Mouse (Mus musculus): ENCODE results near the gene Sox15.
A peak's percentile ranks its signal among the peaks of the same experiment; 100 is the strongest.

Gene Sox15

DNA sequence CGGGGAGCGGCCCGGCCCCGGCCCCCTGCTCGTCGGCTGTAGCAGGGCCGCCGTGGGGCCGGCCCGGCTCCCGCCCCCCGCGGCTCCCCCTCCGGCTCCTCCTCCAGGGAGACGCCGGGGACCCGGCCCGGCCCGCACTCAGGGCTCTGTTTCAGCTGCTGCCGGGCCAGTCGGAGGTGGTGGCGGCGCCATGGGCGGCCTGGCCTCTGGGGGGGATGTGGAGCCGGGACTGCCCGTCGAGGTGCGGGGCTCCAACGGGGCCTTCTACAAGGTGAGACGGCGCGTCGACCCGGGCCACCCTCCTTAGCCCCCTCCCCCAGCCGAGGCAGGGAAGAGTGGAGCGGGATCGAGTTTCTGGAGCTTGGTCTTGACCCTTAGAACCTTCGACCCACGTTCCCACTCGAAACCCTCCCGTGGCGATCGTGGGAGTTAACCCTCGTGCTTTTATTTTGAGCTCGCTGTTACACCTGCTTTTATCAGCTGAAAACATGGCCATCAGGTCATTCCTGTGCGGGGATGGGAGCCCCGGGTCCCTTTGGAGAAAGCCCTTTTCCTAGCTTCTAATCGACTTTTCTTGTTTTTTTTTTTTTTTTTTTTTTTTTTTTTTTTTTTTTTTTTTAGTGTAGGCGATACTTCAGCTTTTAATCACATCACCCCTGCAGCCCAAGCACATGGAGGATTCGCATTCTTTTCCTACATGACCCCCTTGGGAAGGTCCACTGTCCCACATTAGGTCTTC lies 21.8 kb upstream of the Sox15 start:
- peak; percentile 68 for DNase-seq (ENCODE audit: extremely low read depth, insufficient read length, low spot score)

DNA sequence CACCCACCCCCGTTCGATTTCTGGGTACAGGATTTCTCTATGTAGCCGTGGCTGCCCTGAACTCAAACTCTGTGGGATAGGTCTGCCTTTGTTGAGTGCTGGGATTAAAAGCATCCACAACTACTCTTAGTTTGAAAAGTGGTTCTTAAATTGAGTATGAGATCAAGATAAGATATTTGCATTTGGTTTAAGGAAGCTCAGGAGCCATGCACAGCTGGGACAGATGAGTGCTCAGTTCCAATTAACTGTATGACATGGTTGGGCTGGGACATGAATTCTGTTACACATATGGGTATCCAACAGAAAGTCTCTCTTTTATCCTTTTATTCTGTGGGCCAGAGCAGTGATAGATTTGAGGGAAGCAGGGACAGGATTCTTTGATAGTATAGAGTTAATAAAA lies 19.6 kb upstream of the Sox15 start:
- no peak for DNase-seq (ENCODE audit: extremely low read depth, insufficient read length, low spot score)

DNA sequence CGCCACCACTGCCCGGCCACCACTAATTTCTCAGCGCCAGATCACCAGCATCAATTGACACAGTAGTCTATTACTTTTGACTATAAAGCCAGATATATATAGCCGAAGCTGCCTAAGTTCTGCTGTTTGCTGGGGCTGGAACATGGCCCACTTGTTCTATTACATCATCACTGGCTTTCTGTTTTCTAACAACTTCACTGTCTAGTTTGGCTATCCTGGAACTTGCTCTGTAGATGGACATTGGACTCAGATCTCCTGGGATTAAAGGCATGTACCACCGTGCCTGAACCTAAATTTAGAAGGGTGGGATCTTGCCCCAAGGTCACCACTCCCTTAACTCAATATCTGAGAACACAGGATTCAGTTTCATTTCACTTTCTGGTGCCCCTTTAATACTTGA lies 9.3 kb upstream of the Sox15 start:
- DNase-seq (ENCODE audit: extremely low read depth, insufficient read length, low spot score) = no peak

DNA sequence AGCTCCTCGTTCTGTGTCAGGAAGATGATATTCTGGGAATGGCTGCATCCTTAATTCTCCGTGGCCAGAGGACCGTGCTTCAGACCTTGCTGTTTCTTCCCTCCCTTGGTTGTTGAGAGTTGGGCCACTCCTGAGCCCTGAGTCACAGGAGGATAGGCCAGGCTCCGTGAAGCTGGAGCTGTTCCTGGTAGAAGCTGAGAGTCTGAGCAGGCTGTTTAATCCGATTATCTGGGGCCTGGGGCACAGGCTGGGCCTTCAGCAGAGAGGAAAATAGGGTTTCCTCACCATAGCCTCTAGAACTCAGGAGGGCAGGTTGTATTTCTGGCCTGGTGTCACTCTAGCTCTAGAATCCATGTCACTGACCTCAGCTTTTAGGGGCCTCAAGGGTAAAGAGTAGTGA lies 1.7 kb upstream of the Sox15 start:
- DNase-seq (ENCODE audit: extremely low read depth, insufficient read length, low spot score) = no peak

DNA sequence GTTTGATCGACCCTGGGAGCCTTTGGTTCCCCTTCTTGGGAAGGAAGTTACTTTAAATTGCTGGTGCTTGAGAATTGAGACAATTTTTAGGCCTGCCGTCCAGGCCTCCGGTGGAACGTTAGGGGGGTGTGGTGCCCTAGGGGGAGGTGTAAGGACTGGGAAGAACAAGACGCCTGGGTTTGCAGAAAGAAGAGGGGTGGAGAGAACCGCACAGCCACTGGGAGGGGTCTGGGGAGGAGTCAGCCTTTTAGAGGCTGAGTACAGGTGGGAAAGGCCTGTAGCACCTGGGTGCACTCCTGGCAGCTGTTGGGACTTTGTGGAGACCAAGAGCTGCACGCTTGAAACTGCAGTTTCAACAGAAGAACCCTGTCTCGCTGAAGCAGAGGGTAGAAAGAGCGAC lies 354 bp upstream of the Sox15 start:
- no peak for DNase-seq (ENCODE audit: extremely low read depth, insufficient read length, low spot score)

DNA sequence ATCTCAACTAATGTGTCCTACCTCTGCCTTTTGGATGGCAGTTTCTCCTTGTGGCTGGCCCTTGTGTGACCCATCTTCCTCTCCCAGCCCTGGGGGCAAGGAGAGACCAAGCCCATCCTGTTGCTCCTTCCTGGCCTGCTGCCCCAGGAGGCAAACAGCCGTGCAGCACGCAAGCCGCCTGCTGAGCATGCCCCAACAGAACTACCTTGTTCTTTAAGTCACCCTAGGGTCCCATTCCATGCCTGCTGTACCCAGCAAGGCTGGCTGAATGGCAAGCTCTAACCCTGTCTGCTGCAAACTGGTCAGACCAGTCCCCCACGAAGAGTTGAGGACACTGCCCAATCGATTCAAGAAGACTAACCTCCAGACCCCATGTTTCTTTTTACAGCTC lies 946 bp downstream of the Sox15 start:
- DNase-seq (ENCODE audit: extremely low read depth, insufficient read length, low spot score) = no peak

DNA sequence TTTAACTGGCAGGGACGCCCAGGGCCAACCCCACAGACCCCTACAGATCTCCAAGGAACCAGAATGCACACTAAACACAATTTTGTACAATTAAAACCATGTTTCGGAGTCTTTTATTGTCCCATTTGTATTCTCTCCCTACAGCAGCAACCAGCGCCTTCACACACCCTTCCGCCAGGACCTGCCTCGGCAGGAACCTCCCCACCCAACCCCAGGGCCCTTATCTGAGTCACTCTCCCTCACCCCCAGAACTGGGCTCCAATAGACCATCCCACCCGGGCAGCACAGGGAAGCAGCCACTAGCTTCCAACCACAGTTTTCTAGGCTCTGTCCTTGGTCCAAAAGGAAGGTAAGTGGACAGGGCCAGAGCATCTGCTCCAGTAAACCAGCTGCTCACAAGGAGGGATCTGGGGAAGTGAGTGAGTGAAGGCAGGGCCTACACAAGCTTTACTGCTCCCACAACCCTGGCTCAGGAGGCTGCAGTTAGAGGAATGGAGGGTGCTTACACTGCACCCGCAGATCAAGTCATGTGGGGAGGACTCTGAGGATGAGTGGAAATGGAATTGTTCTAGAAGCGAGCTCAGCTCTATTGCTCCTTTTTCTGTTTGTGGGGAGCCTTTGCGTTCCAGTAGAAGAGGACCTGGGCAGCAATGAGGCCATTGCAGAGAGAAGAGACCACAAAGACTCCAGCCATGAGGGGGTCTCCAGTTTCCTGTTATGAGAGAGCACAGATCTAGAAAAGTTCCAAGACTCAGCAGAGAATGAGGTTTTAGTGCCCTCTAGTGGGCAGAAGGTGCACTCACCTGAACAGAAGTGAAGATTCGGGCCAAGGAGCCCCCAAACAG lies 1.7 kb downstream of the Sox15 start:
- no peak for DNase-seq (ENCODE audit: extremely low read depth, insufficient read length, low spot score)

DNA sequence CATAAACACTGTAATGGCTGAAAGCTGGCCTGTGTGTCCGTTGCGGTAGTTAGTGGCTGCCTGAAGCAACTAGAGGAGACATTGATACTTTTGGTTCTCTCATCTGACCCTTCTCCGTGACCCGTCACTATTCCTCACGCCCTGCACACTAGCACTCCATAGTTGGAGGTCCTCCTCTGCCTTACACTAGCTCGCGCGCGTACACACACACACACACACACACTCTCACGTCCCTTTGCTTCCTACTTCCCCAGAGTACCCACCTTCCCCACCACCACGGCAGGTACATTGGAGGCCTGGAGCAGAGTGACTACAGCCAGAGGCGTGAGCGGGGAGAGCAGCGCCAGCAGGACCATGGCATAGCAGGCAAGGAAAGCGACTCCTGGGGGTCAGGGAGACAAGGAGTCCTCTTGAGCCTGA lies 2.4 kb downstream of the Sox15 start:
- no peak for DNase-seq (ENCODE audit: extremely low read depth, insufficient read length, low spot score)

DNA sequence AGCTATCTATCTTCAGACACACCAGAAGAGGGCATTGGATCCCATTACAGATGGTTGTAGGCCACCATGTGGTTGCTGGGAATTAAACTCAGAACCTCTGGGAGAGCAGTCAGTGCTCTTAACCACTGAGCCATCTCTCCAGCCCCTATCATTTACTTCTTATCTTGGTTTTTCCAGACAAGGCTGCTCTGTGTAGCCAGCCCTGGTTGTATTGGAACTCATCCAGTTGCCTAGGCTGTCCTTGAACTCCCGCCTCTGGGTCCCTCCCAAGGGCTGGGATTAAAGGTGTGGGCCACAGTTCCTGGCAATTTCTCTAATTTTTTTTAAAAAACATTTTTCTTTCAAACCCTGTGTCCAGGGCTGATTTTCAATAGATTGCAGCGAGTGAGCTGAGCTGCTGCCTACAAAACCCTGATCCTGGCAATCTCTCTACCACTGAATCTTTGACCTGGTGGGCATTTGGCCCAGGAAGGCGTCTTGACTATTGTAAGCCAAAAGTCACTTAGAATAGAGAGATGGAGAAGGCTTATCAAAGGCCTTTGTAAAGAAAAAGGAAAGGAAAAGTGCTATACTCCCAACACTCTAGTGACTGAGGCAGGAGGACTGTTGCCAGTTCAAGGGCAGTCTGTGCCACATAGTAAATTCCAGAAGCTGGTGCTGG lies 6.2 kb downstream of the Sox15 start:
- no peak for DNase-seq (ENCODE audit: extremely low read depth, insufficient read length, low spot score)

DNA sequence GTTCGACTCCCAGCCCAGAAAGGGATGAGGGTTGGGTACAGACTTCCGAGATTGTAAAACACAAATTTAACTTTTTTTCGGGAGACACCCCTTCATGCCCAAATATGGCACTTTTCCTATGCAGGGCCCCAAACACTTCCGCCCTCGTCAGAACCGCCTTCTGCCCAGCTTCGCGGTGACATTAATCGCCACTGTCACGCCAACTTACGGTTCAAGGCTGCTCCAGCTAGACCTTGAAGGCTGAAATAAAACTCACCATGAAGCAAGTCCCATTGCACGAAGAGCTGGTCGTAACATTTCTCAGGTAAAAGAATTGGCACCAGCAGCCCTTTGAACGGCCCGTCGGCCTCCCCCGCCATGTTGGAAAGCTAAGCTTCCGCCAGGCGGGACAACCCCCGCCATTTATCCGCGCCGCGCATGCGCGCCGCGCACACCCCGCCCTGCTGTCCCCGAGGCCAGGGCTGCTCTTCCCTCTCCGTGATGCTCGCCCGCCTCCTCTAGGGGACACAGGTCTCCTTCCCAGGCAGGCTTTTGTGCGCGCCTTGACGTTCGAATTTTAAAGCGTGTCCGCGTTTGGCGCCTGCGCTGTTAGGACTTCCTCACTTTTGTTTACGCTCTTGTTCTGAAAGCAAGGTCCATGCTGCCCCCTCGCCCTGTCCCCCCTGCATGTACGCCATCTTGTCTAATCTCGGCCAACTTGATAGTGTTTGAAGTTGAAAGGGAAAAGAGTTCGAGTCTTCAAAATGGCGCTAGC lies 7.3 kb downstream of the Sox15 start, which contains the start of gene Mpdu1:
Mpdu1 (minus strand) TSS at position 430 of the 754 bp plus-strand sequence.
- DNase-seq (ENCODE audit: extremely low read depth, insufficient read length, low spot score) = peak; percentile 98

DNA sequence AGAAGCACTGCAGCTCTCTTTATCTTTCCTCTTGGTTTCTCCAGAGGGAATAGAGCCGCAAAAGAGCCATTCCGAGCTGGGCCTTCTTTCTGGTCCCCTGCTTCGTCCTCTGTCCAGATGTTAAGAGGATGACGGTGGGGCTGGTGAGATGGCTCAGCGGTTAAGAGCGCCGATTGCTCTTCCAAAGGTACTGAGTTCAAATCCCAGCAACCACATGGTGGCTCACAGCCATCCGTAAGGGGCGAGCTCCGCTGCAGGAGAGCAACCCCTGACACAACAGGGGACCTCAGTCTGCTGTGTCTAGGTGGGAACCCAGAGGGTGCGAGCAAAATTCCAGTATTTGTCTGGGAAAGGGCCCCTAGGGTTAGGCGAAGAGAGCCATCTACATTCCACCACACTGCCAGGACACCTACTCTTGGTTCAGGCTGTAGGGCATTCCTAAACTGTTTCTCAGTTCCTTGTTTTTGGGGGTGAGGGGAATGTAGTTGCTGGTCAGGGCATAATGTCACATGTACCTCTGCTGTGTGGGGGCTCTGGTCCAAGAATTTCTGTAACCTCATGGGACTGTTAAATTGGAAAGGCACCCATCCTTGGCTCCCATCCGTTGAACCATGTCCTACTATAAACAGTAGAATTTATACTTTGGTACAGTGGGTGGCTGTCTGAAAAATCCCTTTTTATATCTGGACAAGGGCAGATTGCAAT lies 8.0 kb downstream of the Sox15 start:
- no peak for DNase-seq (ENCODE audit: extremely low read depth, insufficient read length, low spot score)

DNA sequence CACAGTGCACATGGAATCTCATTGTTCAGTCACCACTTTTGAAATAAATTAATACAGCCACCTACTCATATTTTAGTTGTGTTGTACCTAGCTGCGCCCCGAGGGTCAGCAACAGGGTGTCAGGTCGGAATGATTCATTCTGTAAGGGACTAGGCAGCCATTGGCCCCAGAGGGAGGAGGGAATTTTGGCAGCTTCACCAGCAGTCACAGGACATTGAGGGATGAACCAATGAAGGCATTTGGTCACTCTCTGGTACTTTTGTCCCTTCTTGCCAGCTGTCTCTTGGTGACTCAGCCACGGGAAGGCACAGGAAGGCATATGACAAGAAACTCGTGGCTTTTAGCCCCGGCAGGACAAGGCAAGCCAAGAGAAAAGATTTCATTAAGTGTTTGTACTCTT lies 8.7 kb downstream of the Sox15 start:
- peak; percentile 78 for DNase-seq (ENCODE audit: extremely low read depth, insufficient read length, low spot score)

DNA sequence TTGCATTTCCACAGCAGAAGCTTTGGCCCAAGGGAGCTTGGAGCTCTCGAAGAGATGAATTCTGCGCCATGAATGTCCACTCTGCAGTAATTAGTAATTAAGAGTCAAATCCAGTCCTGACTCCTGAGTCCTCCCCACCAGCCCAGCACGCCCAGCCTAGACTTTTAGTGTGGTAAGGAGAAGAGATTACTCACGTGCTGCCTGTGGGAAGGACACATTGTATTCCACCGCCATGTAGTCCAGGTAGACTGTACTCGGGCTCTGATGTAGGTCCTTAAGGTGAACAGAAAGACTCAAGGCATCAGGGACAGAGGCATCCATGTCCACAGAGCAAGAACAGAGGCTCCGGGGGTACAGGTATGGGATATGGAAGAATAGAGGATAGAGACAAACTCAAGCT lies 9.7 kb downstream of the Sox15 start:
- no peak for DNase-seq (ENCODE audit: extremely low read depth, insufficient read length, low spot score)

DNA sequence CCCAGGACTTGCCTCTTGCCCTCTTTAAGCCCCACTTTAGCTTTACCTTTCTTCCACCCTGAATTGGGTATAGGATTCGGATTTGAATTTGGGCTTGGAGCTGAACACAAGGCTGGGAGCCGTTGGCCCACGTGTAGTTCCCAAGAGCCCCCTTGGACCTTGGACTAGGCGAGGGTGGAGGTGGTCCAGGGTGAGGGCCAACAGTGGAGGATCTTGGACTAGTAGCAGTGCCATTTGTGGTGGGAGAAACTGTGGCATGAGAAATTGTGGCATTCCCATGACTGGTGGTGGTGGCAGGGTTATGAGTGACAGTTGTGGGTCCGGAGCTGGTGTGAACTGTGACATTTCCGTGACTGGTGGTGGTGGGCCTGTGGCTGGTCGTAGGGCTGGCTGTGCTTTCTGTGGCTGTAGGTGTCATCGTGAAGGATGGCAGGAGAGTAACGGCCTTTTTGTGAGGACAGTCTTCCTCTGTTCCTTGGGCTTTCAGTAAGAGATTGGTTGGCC lies 10.4 kb downstream of the Sox15 start:
- DNase-seq (ENCODE audit: extremely low read depth, insufficient read length, low spot score) = peak; percentile 64

DNA sequence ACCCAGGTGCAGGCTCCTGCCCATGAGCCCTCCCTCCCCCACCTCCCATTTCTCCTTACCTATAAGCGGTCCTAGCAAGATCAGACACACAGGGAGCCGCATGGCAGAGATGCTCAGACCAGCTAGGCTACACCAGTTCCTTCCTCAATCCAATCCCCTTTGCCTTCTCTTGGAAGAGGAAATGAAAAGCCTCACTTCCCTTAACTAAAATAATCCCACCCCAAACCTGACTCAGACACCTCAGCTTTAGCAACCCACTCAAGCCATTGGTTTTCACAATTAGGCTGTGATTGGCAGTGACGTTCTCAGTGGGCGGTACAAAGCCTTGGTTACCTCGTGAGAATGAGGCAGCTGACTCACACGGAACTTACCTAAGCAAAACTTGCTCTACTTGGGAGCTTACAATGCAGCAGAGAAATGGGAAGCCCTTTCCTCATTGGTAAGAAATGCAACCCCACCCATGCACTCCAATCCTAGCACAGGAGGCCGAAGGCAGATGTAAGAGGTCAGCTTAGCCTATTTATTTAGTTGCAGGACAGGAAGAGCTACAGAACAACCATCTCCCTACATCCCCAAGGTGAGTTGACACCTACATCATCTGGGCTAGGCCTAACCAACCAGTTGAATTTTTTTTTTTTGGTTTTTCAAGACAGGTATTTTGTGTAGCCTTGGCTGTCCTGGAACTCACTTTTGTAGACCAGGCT lies 11.0 kb downstream of the Sox15 start, which contains the start of gene Cd68:
Cd68 (minus strand) TSS at position 193 of the 704 bp plus-strand sequence.
- peak; percentile 68 for DNase-seq (ENCODE audit: extremely low read depth, insufficient read length, low spot score)

DNA sequence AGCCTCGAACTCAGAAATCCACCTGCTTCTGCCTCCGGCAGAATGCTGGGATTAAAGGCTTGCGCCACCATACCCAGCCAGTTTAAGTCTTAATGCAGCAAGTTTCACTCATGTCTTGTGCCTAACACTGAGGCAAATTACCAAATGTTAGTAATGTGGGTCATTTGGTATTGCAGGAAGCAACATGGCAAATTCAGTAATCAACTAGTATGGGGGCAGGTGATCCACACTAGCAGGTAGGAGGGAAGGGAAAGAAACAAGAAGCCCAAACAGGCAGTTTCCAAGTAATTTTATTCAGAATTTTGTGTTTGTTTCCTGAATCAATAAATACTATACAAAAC lies 11.5 kb downstream of the Sox15 start:
- DNase-seq (ENCODE audit: extremely low read depth, insufficient read length, low spot score) = no peak

DNA sequence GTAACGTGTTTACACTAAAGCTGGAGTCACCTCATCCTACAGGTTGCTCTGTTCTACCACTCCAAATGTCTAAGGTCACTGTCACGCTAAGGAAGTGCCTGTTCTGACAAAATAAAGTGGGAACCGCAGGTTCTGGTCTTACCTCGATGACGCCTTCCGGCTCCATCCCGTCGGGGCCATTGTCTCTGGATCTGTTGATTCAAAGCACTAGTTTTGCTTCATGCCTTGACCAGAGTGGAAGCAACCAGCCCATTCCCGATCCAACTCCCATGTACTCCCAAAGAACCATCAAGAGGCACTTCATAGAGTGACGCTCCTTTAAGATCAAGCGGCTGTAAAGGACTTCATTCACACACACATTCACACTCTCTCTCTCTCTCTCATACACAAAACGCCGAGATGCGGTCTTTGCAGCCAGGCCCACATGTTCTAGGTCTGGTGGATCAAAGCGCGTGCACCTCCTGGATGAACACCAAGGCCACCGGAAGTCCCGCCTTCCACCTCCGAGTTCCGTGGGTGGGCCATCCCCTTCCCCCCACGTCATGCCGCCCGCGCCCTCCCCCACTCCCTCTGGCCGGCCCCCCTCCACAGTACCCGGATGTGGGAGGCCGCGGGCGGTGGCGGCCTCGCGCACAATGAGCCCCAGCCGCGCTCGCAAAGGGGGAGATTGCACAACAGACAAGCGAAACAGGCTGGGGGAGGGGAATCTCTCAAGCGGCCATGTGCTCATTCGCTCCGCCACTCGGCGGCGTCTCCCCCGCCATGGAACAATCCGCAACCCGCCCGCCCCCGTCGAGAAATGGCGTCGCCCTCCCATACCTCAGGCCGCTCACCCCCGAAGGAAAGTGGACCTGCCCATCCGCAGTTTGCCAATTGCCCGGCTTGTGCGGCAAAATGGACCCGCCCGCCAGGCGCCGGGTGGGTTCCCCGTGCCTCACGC lies 15.9 kb downstream of the Sox15 start:
- peak; percentile 94 for DNase-seq (ENCODE audit: extremely low read depth, insufficient read length, low spot score)

DNA sequence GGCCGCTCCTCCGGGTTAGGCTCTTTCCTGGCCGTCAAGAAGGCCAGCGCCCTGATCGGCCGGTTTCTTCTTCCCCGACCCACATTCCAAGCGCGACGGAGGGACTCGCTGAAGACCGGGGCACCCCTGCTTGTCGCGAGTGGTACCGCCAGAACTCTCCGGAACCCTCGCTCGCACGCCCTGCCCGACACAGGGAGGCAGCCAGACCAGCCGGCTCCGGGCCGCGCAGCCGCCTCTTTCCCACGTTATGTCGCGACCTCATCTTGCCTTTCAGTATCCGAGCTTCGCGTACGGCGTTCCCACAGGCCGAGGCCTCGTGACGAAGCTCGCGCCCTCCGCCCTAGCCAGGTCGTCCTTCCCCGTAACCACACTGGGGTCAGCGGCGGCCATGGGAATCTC lies 16.6 kb downstream of the Sox15 start:
- no peak for DNase-seq (ENCODE audit: extremely low read depth, insufficient read length, low spot score)
